Mouse (Mus musculus): Measurements from ENCODE around the gene Tmem9b. TPM values are rescaled to one million over a fixed set of nuclear protein-coding genes. Genes with fewer than 3 reads are reported as not detected.

Gene Tmem9b
- polyA plus RNA-seq, 1 experiment = 31.5 TPM

- no peak overlapping the region for H3K4me3 ChIP-seq (ENCODE audit: control insufficient read depth, low read depth, low read length)
- H3K36me3 ChIP-seq (ENCODE audit: control insufficient read depth, insufficient read depth, low read length) = peaks cover 3% of the 10 kb centered on the region
- H3K27ac ChIP-seq (ENCODE audit: control insufficient read depth, insufficient read depth, low read depth, low read length) = no peak overlapping the region
- no peaks in the 10 kb centered on the region for H3K4me1 ChIP-seq (ENCODE audit: control insufficient read depth, insufficient read depth, low read length)
- H3K27me3 ChIP-seq (ENCODE audit: control insufficient read depth, insufficient read depth, low read length) = no peaks in the 10 kb centered on the region
- TF ChIP-seq POLR2A (IDR thresholded peaks at IDR 0.05; ENCODE audit: control insufficient read depth, low read depth, low read length) (no peak), CTCF (IDR thresholded peaks at IDR 0.05; ENCODE audit: control insufficient read depth, insufficient read depth, insufficient replicate concordance, low read depth, low read length) (no peak)
These were observed 39.2 kb downstream of the Tmem9b start for GRCm38 (mm10) chr7:109713434-109713982.

- peaks cover 4% of the 10 kb centered on the region for H3K36me3 ChIP-seq (ENCODE audit: control insufficient read depth, insufficient read depth, low read length)
- H3K4me1 ChIP-seq (ENCODE audit: control insufficient read depth, insufficient read depth, low read length) = no peaks in the 10 kb centered on the region
- H3K4me3 ChIP-seq (ENCODE audit: control insufficient read depth, low read depth, low read length) = no peak overlapping the region
- H3K27ac ChIP-seq (ENCODE audit: control insufficient read depth, insufficient read depth, low read depth, low read length) = no peak overlapping the region
- no peaks in the 10 kb centered on the region for H3K27me3 ChIP-seq (ENCODE audit: control insufficient read depth, insufficient read depth, low read length)
- TF ChIP-seq CTCF (IDR thresholded peaks at IDR 0.05; ENCODE audit: control insufficient read depth, insufficient read depth, insufficient replicate concordance, low read depth, low read length) (no peak), POLR2A (IDR thresholded peaks at IDR 0.05; ENCODE audit: control insufficient read depth, low read depth, low read length) (no peak)
These were observed 40.5 kb downstream of the Tmem9b start for GRCm38 (mm10) chr7:109712198-109712597.

GRCm38 (mm10) chr7:109710069-109710468 lies 42.6 kb downstream of the Tmem9b start:
- Histone ChIP-seq H3K4me3 (ENCODE audit: control insufficient read depth, low read depth, low read length) (no peak overlapping the region), H3K27me3 (ENCODE audit: control insufficient read depth, insufficient read depth, low read length) (no peaks in the 10 kb centered on the region), H3K4me1 (ENCODE audit: control insufficient read depth, insufficient read depth, low read length) (no peaks in the 10 kb centered on the region), H3K27ac (ENCODE audit: control insufficient read depth, insufficient read depth, low read depth, low read length) (peak overlapping the region; percentile 10), H3K36me3 (ENCODE audit: control insufficient read depth, insufficient read depth, low read length) (peaks cover 4% of the 10 kb centered on the region)
- no peak for TF ChIP-seq CTCF (IDR thresholded peaks at IDR 0.05; ENCODE audit: control insufficient read depth, insufficient read depth, insufficient replicate concordance, low read depth, low read length)
- TF ChIP-seq POLR2A (IDR thresholded peaks at IDR 0.05; ENCODE audit: control insufficient read depth, low read depth, low read length) = no peak

GRCm38 (mm10) chr7:109708961-109709382 lies 43.7 kb downstream of the Tmem9b start:
- Histone ChIP-seq H3K27ac (ENCODE audit: control insufficient read depth, insufficient read depth, low read depth, low read length) (peak overlapping the region; percentile 9; the same call in 1 of the 2 replicates), H3K36me3 (ENCODE audit: control insufficient read depth, insufficient read depth, low read length) (peaks cover 4% of the 10 kb centered on the region), H3K27me3 (ENCODE audit: control insufficient read depth, insufficient read depth, low read length) (no peaks in the 10 kb centered on the region), H3K4me3 (ENCODE audit: control insufficient read depth, low read depth, low read length) (no peak overlapping the region), H3K4me1 (ENCODE audit: control insufficient read depth, insufficient read depth, low read length) (peaks cover 2% of the 10 kb centered on the region)
- TF ChIP-seq POLR2A (IDR thresholded peaks at IDR 0.05; ENCODE audit: control insufficient read depth, low read depth, low read length) (no peak), CTCF (IDR thresholded peaks at IDR 0.05; ENCODE audit: control insufficient read depth, insufficient read depth, insufficient replicate concordance, low read depth, low read length) (no peak)

- Histone ChIP-seq H3K4me3 (ENCODE audit: control insufficient read depth, low read depth, low read length) (no peak overlapping the region), H3K36me3 (ENCODE audit: control insufficient read depth, insufficient read depth, low read length) (peaks cover 4% of the 10 kb centered on the region), H3K27ac (ENCODE audit: control insufficient read depth, insufficient read depth, low read depth, low read length) (no peak overlapping the region), H3K27me3 (ENCODE audit: control insufficient read depth, insufficient read depth, low read length) (no peaks in the 10 kb centered on the region), H3K4me1 (ENCODE audit: control insufficient read depth, insufficient read depth, low read length) (peaks cover 11% of the 10 kb centered on the region)
- TF ChIP-seq CTCF (IDR thresholded peaks at IDR 0.05; ENCODE audit: control insufficient read depth, insufficient read depth, insufficient replicate concordance, low read depth, low read length) (no peak), POLR2A (IDR thresholded peaks at IDR 0.05; ENCODE audit: control insufficient read depth, low read depth, low read length) (no peak)
These were observed 45.5 kb downstream of the Tmem9b start for GRCm38 (mm10) chr7:109707023-109707785.

- Histone ChIP-seq H3K27me3 (ENCODE audit: control insufficient read depth, insufficient read depth, low read length) (no peaks in the 10 kb centered on the region), H3K36me3 (ENCODE audit: control insufficient read depth, insufficient read depth, low read length) (peaks cover 4% of the 10 kb centered on the region; the same call in 1 of the 2 replicates), H3K27ac (ENCODE audit: control insufficient read depth, insufficient read depth, low read depth, low read length) (no peak overlapping the region; the same call in 1 of the 2 replicates), H3K4me1 (ENCODE audit: control insufficient read depth, insufficient read depth, low read length) (peaks cover 11% of the 10 kb centered on the region), H3K4me3 (ENCODE audit: control insufficient read depth, low read depth, low read length) (peak overlapping the region; percentile 98; the same call in 1 of the 2 replicates)
- TF ChIP-seq POLR2A (IDR thresholded peaks at IDR 0.05; ENCODE audit: control insufficient read depth, low read depth, low read length) (no peak), CTCF (IDR thresholded peaks at IDR 0.05; ENCODE audit: control insufficient read depth, insufficient read depth, insufficient replicate concordance, low read depth, low read length) (no peak)
These were observed 48.2 kb downstream of the Tmem9b start for GRCm38 (mm10) chr7:109704461-109704860.

- no peak for TF ChIP-seq CTCF (IDR thresholded peaks at IDR 0.05; ENCODE audit: control insufficient read depth, insufficient read depth, insufficient replicate concordance, low read depth, low read length)
- TF ChIP-seq POLR2A (IDR thresholded peaks at IDR 0.05; ENCODE audit: control insufficient read depth, low read depth, low read length) = no peak; the same call in 1 of the 2 replicates
- Histone ChIP-seq H3K36me3 (ENCODE audit: control insufficient read depth, insufficient read depth, low read length) (peaks cover 2% of the 10 kb centered on the region; the same call in 1 of the 2 replicates), H3K4me3 (ENCODE audit: control insufficient read depth, low read depth, low read length) (peak overlapping the region; percentile 98), H3K27me3 (ENCODE audit: control insufficient read depth, insufficient read depth, low read length) (no peaks in the 10 kb centered on the region), H3K27ac (ENCODE audit: control insufficient read depth, insufficient read depth, low read depth, low read length) (peak overlapping the region; percentile 93), H3K4me1 (ENCODE audit: control insufficient read depth, insufficient read depth, low read length) (peaks cover 11% of the 10 kb centered on the region)
These were observed 48.7 kb downstream of the Tmem9b start for GRCm38 (mm10) chr7:109704016-109704377.
